Mouse (Mus musculus): Measurements from ENCODE around the gene G0s2.
"Not testable (repeated sequence)": the region's sequence is repeated elsewhere in the genome, so short reads cannot be mapped to it uniquely, and the experiment has no call there.

Gene G0s2

GRCm38 (mm10) chr1:193289076-193289475 lies 16.1 kb upstream of the G0s2 start:
- CTCF ChIA-PET, result no interaction called here

- CTCF ChIA-PET, result no interaction called here
Observed at GRCm38 (mm10) chr1:193287578-193287977, 14.6 kb upstream of the G0s2 start.

GRCm38 (mm10) chr1:193285766-193286325 lies 12.8 kb upstream of the G0s2 start:
- CTCF ChIA-PET, result not testable (repeated sequence)

- CTCF ChIA-PET, result no interaction called here
Observed at GRCm38 (mm10) chr1:193284228-193284779, 11.3 kb upstream of the G0s2 start.

- CTCF ChIA-PET, result no interaction called here
Observed at GRCm38 (mm10) chr1:193281344-193281743, 8.3 kb upstream of the G0s2 start.

- CTCF ChIA-PET, result no interaction called here
Observed at GRCm38 (mm10) chr1:193279492-193279891, 6.5 kb upstream of the G0s2 start.

- CTCF ChIA-PET, result no interaction called here
Observed at GRCm38 (mm10) chr1:193278414-193279045, 5.5 kb upstream of the G0s2 start.

GRCm38 (mm10) chr1:193274407-193275071 lies 1.5 kb upstream of the G0s2 start:
- CTCF ChIA-PET, result no interaction called here

- CTCF ChIA-PET, result no interaction called here
Observed at GRCm38 (mm10) chr1:193272137-193272915, 691 bp downstream of the G0s2 start.

- CTCF ChIA-PET, result no interaction called here
Observed at GRCm38 (mm10) chr1:193270965-193271763, 1.9 kb downstream of the G0s2 start.

GRCm38 (mm10) chr1:193265734-193266133 lies 7.3 kb downstream of the G0s2 start:
- CTCF ChIA-PET, result no interaction called here

GRCm38 (mm10) chr1:193263955-193264598 lies 8.9 kb downstream of the G0s2 start, which contains the start of gene Hsd11b1:
Hsd11b1 (minus strand) TSS chr1:193264075.
- CTCF ChIA-PET, result no interaction called here

- CTCF ChIA-PET, result interaction anchor here (0.6 kb wide), 1 partner anchor 69 kb away, joined by 17 read pairs; no protein-coding TSS in a partner anchor
Observed at GRCm38 (mm10) chr1:193263026-193263907, 9.8 kb downstream of the G0s2 start.

- CTCF ChIA-PET, result no interaction called here
Observed at GRCm38 (mm10) chr1:193261897-193262548, 11.0 kb downstream of the G0s2 start.

GRCm38 (mm10) chr1:193259559-193259958 lies 13.5 kb downstream of the G0s2 start:
- CTCF ChIA-PET, result no interaction called here

GRCm38 (mm10) chr1:193256621-193257098 lies 16.4 kb downstream of the G0s2 start:
- CTCF ChIA-PET, result no interaction called here

GRCm38 (mm10) chr1:193256289-193256577 lies 16.8 kb downstream of the G0s2 start:
- CTCF ChIA-PET, result no interaction called here

- CTCF ChIA-PET, result interaction anchor here (0.7 to 1.0 kb wide), 3 partner anchors 27 to 121 kb away, joined by 3 to 4 read pairs (median 3); no protein-coding TSS in a partner anchor
Observed at GRCm38 (mm10) chr1:193255488-193256288, 17.3 kb downstream of the G0s2 start.
